Mouse (Mus musculus): Measurements from ENCODE around the gene Dst. TPM values are rescaled to one million over a fixed set of nuclear protein-coding genes. Genes with fewer than 3 reads are reported as not detected.
A peak's percentile ranks its signal among the peaks of the same experiment; 100 is the strongest.

Gene Dst
- total RNA-seq, 2 experiments from 2014 or later: 135 to 163 TPM

DNA sequence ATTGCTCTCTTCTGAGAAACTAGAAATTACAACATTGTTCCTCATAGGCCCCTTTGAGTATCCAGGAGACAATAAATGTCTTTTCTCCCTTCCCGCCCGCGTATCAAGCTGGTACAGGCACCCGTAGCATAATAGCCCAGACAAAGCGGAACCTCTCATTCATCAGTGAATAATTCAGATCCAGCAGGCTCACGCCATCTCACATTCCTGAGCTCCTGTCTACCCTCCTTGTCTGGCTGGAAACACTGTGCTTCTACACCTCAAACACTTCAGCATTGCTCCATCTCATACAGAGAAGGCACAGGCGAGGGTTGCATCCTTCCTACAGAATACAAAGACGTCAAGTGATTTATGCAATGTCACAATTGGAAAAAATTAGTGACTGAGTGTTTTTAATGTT, 23.8 kb downstream of the Dst start:
- no peak for DNase-seq

DNA sequence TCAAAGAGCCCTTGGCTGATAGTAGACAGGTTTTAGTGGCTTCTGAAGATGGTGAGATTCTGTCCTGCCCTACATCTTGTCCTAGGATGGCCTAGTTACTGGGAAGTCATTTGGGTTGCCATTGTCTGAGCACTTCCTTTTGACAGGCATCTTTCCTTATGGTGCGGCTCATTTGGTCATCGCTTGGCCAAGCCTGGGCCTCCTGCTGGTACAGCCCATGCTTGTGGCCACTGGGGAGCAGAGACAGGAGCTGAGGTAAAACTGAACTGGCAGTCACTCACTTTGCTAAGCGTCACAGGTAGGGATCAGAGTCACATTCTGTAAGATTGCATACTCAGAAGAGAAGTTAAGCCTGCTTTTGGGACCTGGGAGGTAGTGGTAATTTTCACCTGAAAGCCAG, 24.2 kb downstream of the Dst start:
- DNase-seq: no peak

DNA sequence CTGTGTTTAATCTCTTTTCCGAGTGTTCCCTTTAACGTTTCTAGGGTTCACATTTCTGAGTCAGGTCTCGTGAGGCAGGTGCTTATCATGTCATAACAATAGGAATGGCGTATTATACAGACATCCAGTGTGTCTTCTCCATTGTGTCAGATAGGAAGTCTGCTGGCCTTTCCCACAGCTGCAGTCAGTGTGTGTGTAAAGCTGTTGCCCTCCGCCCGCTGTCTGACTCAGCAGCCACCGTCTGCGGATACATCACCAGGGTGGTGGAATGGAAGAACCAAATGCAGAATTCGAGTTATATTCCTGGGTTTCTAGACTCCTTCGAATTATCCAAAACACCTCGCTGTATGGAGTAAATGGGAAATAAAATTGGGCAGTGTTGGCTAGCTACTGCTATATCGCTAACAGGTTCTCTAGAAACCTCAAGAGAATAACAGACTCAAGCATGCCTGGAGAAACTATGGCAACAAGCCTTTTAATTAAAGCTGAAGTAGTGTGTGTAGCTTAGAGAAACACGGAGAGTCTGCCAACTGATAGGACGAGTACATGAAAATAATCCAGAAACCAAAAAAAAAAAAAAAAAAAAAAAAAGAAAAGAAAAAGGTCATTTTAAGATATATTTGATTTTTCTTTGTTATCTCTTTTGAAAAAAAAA, 24.9 kb downstream of the Dst start:
- no peak for DNase-seq

DNA sequence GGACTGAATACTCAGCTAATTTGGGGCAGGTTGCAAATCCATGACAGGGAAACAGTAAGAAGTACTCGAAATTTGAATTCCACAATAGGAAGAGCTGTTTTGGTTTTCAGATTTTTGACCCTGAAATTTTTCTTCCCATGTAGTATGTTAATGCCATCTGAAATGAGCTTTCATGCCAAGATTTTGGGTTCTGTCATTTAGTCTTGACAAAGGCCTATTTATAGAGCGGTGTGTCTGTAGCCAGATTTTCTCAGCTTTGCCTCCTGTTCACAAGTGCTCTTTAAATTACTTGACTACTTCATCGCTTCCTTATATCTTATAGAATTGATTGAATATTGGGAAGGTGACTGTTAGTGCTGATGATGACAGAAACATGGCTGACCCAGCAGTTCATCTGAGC, 27.9 kb downstream of the Dst start:
- DNase-seq: no peak

DNA sequence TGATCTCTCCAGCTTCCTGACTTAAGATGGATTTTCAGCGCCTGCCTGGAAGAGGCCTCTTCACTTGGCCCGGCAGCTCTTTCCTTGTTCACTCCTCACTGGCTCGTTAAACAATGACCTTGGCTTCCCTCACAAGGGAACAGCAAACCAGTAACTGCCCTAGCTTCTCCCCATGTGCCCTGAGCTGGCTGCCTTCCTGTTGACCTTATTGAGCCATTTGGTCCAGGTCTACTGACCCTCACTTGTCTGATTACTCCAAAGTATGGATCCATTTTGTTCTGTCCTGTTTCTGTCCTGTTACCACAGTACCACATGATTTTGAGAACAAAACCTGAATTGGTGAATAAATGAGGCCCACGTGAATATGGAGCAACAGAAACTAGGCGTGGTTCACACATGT, 31.8 kb downstream of the Dst start:
- no peak for DNase-seq

DNA sequence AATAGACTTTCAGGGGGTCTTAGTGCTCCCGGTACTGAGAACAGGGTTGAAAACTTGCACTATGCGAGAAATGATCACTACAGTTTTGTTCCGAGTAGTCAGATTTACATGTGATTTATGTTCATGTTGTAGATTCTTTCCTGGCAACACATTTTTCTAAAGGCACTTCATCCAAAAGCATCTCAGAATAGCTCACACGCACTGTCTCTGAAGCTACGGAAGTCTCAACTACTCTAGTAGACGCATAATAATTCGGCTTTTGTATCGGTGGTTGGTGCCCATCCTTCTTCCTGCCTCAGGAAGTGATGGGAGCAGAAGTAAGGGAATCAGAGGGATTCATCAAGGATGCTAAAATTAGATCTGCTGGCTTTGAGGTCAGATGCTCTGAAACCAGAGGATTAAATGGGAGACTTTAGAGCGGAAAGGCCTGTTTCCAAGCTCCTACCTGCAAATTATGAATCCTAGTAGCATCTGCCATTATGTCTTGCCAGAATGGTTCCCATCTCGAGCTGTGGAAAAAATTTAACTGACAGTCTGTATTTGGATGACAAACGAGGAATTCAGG, 32.4 kb downstream of the Dst start:
- no peak for DNase-seq

DNA sequence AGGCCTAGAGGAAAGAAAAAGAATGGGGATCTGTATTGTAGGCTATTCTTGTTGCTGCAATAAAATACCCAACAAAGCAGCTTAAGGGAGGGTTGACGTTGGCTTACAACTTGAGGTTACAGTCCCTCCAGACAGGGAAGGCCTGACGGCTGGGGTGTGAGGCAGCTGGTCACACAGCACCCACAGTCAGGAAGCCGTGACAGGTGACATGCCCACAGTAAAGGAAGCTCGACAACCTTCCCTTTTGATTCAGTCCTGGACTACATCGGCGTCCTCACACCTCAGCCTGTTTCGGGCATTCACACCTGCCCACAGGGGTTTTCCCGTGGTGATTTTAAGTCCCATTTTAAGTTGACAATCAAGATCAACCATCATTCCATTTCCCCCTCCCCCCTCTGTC, 34.6 kb downstream of the Dst start:
- DNase-seq: no peak

DNA sequence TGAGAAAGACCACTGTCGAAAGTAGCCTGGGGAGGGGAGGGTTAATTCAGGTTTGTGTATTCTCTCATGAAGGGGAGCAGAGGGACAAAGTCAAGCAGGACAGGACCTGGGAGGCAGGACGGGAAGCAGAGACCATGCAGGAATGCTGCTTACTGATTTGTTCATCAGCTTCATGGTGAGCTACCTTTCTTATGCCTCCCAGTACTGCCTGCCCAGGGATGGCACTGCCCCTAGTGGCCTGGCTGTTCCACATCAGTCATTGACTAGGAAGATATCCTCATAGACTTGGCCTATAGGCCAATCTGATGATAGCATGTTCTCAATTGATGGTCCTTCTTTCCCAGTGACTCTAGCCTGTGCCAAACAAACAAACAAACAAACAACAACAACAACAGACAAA, 35.9 kb downstream of the Dst start:
- no peak for DNase-seq

DNA sequence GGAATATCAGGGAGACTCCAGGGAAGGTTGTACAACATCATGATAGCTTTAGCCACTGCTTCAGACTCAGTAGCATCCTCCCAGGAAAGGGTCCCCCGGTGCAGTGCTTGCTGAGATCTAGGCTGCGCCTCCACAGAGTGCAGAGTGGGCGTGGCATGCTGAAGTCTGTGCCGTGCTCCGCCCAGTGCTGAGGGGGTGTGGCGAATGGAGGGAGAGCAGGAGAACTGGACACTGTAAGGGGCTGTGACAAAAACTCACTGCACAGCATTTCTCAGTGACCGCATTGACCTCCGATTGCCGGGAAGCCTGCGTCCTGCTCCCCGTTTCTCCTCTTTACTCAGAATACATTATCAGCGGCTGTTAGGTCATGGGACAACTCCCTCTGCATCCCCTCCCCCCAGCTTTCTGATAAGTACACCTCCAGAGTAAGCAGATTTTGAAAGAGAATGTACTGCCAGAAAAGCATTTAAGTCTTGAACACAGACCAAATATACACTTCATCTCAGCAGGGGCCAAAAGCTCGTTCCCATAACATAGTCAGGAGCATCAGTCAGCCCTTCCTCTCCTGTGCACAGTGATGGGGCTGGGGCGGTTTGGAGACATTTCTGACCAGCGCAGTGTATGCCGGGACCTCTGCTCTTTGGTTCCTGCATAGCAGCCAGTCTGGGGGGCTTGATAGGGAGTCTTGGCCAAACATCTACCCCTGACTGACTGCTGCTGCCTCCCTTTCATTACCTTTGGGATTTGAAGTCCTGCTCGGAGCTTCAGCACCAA, 37.1 kb downstream of the Dst start:
- peak; percentile 59 to 73 for DNase-seq

DNA sequence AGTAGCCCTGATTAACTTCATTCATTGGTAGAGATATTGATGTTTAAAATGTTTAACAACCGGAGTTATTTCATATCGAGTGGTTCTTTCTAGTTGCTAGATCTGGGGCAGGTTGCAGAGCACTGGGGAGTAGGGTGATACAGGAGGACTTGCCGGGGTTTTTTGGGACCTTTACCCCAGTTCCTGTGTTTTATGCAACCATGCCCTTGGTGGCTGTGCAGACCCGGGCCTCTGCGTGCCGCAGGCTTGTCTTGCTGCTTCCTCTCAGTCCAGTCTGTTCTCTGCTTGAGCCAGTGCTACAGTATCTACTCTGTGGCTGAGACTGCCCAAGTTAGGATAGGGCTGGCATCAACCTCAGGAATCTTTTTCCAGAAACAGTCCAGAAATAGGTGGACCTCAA, 37.7 kb downstream of the Dst start:
- DNase-seq: no peak

DNA sequence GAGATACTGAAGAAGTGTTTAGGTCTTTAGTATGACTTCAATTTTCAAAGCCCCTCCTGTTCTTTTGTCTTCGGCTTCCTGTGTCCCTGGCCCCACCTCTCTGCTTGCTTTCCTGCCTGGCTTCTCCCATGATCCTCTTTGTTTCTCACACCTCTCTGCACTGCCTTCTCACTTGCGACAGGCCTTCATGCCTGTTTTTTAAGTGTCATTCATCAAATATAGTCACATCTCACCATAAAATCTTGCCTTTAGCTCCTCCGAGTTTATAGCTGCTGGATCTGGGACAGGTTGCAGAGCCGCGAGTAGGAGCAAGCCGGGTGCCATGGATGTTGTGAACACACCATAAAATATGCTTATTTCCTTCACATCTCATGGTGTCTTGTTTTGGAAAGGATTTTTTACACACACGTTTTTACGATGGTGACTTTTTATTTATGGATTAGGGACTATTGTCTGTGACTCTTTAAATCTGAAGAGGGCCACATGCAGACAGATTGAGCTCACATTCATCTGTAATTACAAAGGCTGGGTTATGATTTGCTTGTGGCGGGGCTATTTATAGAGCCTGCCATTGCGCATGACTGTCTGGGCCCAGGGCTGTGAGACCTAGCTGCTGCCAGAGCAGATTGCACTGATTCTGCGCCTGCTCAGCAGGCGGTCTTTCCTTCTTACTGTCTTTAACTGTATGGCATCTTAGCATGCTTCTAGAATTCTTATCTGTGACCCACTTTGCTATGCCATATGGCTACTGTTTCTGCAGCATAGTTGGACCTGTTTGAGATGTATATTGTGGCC, 38.8 kb downstream of the Dst start:
- DNase-seq: no peak

DNA sequence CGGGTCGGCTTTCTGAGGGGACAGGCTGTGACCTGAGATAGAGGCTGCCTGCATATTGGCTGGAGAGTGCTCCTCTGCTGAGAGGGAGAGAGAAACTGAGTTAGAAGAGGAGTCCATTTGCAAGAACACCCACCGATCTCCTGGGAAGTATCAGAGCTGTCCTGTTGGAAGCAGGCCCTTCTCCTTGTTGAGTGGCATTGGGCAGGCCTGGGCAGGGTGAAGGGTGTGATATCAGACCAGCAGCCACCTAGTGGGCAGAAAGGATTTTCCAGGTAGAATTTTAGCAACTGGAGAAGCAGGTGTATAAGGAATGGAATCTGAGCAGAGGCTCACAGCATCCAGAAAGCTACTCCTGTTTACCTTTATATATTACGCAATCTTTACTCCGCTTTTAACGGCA, 39.8 kb downstream of the Dst start:
- DNase-seq: no peak

DNA sequence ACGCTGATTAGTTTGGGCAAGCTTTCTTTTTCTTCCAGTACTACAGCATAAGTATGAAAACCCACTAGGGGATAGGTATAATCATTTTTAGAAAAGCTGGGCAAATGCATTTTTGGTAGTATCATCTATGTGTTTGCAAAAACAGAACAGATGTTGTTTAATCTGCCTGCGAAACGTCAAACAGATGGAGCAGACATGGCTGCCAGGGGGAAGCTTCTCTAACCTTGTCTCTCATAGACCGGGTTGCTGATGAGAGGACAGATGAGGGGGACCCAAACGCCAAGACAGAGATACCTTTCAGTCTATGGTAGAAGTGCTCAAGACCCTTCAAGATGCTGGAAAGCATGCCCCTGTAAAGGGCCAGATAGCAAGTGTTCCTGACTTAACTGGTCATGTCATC, 40.5 kb downstream of the Dst start:
- no peak for DNase-seq

DNA sequence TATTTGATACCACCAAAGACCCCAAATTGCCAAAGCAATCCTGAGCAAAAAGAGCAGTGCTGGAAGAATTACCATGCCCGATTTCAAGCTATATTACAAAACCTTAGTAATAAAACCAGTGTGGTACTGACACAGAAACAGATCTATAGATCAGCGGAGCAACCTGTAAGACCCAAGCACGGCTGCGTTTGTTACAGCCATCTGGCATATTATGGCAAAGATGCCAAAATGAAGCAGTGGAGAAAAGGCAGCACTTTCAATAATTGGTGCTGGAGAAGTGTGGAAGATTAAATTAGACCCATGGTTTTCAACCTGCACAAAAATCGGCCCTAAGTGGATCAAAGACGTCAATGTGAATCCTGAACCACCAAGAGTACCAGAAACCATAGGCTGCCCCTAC, 47.6 kb downstream of the Dst start:
- DNase-seq: no peak

DNA sequence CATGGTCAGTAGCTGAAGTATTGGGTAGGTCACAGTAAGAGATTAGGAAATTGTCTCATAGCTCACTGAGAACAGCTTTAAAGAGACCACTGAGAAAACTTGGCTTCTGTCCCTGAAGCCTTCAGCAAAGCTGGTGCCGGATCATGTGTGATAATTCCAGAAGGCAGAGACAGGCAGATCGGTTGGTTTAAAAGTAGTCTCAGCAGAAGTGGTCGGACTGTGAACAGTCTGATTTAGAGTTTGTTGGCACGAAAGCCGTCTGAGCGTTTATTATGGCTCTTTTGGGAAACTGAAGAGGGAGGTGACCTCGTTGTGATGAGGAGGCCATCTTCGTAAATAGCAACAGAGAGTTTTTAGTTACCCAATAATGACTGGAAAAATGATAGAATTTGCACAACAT, 52.4 kb downstream of the Dst start:
- DNase-seq: no peak

DNA sequence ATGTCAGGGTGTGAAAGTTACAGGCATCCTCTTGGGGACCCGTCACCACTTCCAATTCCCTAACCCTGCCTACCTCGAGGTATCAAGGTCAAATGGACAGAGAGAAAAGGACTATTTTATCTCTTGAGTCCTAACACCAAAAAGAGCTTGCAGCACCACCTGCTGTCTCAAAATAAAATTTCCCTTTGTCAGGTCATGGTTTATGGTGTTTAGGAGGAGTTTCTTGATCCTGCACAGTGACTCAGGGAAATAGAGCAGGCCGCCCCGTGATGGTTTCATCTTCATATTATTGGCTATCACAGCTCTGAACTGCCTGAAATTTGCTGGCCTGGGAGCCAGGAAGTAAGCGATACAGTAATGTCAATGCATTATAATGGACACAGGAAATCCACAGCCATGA, 56.6 kb downstream of the Dst start:
- peak; percentile 18 to 65 for DNase-seq

DNA sequence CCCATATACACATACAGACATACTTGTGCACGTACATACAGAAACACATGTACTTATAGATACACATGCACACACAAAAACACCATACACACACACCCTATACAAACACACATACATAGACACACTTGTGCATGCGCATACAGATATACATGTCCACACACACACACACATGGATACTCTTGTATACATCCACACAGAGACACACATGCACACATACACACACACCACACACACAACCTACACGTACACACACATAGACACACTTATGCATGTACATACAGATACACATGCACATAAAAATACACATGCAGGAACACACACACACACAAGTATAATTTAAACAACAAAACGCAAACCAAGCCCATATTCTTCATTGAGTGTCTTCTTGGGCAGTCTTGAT, 57.8 kb downstream of the Dst start:
- DNase-seq: no peak

DNA sequence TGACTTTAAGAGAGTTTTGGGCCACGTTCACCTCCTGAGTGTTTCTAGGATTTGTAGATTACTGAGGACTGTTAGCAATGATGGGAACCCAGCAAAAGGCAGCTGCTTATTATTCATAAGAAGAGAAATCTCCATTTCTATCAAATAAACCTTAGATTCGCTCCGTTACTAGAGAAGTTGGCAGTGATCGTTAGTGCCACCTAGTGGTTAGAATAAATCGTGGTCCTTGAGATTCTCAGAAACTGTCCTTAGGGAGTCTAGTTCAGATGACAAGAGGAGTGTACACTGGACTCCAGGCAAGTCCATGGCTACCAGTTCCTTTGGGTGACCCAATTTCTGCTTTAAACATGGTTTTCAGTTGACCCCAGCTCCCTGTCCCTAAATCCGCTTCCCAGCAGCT, 58.3 kb downstream of the Dst start:
- peak in 1 of 2 experiments; percentile 35 for DNase-seq

DNA sequence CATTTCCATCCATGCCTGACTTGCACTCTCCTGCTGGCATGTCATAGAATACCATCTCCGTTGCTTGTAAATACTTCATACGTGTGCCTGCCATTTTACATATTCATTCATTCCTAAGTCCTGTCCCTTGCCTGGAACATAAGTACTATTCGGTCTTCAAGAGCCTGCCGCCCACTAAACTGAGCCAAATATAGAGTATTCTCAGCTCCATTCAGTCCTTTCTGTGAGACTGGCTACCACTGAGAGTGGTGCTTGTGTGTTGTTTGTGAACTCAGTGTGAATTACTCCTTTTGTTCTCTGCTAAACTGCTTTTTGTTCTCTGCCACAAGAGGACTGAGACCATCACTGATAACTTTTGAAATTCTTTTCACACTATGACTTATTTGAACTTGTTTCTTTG, 59.2 kb downstream of the Dst start:
- DNase-seq: no peak

DNA sequence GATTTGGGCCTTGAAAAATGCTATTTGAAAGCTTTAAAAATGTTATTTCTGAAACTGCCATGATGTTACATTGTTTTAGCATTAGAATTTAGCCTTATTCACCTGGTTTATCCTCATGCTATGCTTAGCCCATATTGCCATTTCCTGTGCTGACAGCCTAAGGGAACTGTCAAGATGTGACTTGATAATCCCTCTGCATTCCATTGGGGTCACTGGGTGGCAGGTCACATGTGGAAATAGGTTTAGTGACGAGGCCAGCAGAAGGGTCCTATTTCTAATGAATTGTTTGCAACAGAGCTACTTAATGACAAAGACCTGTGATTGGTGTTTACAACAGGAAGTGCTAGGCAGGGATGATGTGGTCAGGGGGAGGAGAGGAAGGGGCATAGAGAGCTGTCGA, 61.9 kb downstream of the Dst start:
- DNase-seq: no peak

DNA sequence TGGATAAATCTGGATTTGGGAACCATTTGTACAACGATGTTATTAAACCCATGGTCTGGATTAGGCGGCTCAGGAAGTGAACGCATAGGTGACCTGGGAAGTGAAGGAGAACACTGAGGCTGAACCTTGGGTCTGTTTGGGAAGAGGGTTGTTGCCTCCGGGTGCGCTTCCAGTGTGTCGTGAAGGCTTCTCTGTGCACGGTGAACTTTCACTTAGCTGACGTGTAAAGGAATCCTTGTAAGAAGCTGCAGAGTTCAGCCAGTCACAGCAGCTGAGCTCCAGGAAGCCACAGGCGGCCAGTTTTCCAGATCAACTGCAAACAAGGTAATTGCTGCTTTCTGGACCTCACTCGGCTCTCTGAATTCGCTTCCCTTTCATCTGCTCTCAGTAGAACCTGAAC, 66.4 kb downstream of the Dst start:
- no peak for DNase-seq

DNA sequence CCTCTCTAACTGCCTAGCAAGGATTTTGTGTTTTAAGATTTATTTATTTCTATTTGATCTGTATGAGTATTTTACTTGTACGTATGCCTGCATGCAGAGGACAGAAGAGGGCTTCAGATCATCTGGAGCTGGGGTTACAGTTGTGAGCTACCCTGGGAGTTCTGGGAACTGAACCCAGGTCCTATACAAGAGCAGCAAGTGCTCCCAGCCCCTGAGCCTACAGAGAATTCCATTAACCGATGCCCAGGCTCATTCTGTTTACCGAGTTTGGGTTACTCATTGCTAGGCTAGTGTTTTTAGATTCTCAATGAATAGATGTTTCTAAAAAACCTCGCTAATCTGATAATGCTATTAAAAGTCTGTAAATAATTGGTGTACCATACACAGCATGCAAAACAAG, 67.3 kb downstream of the Dst start:
- DNase-seq: no peak

DNA sequence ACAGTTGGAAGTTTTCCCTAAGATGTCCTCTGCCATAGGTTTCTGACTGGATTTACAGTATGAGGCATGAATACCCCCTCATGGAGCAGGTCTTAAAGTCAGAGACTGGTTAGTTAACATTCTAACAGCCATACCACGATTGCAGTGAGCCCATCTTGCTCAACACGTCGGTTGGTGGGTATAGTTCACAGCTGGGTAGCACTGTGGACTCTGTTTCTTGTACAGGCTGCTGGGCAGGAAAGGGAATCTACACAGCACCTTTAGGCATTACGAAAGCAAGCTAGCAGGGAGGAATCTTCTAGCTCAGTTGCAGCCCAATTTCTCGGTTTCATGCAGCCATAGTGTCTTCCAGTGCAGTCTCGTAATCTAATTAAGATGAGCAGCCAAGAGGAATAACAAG, 69.8 kb downstream of the Dst start:
- DNase-seq: no peak

Data from adrenal gland, postnatal 36 days (tissue).